Mouse (Mus musculus) urinary bladder, adult 18-20 months (tissue): ENCODE data around the gene Rfpl4.
A peak's percentile ranks its signal among the peaks of the same experiment; 100 is the strongest.
"Not testable (repeated sequence)": the region's sequence is repeated elsewhere in the genome, so short reads cannot be mapped to it uniquely, and the experiment has no call there.

Experiments used
- DNase-seq, 2 experiments: peaks; one replicate each; pipeline ENCODE4 v3.0.0; 2022; ENCODE audit warnings: low spot score in 2 of 2, mixed read lengths in 2 of 2

The Rfpl4 gene

GRCm38 (mm10) chr7:5116850-5117249 is at the start of gene Rfpl4:
TSS of gene Rfpl4 (minus strand) at chr7:5116950.
- DNase-seq: no peak

GRCm38 (mm10) chr7:5149570-5149969 is 32.8 kb upstream of the Rfpl4 start, which contains the start of gene Vmn1r55:
TSS of gene Vmn1r55 (minus strand) at chr7:5149670.
- not testable (repeated sequence) for DNase-seq

GRCm38 (mm10) chr7:5125549-5126406 is 9.0 kb upstream of the Rfpl4 start, which contains the start of gene Rasl2-9:
TSS of gene Rasl2-9 (minus strand) at chr7:5125950.
- peak; percentile 41 to 66 for DNase-seq

GRCm38 (mm10) chr7:5125078-5125477 is 8.3 kb upstream of the Rfpl4 start:
- DNase-seq: no peak

GRCm38 (mm10) chr7:5112701-5113100 is 4.0 kb downstream of the Rfpl4 start:
- no peak for DNase-seq

DNA sequence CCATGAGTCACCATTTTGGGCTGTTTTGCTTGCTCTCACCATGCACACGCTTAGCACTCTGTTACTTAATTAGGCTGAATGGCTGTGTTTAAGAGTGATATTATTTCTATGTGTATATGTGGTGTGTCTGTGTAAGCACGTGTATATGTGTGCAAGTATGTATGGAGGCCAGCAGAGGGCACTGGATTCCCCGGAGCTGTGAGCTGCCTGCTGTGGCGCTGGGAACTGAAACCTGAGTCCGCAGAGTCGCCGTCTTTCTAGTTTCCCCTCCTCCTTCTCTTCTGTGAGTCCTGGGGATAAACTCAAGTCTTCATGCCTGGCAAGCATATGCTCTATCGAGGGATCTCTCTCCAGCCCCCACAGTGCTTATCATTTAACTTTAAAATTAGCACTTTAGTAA is 7.4 kb downstream of the Rfpl4 start:
- DNase-seq: no peak

- no peak for DNase-seq
These were observed 8.5 kb downstream of the Rfpl4 start for GRCm38 (mm10) chr7:5108272-5108671.

DNA sequence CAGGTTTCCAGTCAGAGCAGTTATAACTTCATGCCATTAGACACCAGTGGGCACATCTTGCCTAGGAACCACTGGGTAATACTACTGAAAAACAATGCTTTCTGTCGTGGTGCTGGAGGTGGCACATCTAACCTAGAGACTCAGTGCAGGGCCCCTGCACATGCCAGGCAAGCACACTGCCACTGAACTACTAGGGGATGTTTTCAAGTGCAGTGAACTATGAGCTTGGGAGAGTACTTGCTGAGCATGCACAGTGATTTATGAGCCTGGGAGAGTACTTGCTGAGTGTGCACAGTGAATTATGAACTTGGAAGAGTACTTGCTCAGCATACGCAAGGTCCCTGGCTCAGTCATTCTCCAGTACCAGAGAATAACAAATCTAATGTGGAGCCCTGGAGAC is 14.2 kb downstream of the Rfpl4 start:
- DNase-seq: no peak

- DNase-seq: no peak
These were observed 15.6 kb downstream of the Rfpl4 start for GRCm38 (mm10) chr7:5101066-5101663.

GRCm38 (mm10) chr7:5099796-5100195 is 17.0 kb downstream of the Rfpl4 start:
- DNase-seq: no peak

GRCm38 (mm10) chr7:5098769-5099168 is 18.0 kb downstream of the Rfpl4 start:
- no peak for DNase-seq

DNA sequence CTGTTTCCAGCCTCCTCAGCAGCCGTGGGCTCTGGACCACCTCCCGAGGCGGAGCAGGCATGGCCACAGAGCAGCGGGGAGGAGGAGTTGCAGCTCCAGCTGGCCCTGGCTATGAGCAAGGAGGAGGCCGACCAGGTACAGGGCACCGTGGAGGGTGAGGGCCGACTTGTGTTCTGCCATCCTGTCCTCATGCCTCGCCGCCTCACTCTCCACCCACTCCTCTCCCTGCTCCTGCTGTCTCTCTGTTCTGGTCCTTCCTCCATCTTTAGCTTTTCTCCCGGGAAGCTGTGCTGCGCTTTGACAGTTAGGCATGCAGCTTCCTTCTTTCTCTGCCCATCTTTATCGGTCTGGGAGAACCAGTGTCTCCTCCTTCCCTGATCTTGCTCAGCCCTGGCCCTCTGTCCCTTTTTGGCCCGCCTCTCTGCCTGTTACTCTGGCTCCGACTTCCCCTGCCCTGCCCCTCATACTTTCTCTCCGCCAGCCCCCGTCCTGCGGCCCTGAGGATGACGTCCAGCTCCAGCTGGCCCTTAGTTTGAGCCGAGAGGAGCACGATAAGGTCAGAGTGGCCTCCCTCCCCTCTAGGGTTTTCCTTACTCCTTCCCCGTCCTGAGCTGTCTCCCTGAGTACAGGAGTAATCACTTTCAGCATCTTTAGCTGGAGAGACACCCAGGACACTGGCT is 23.8 kb downstream of the Rfpl4 start:
- no peak for DNase-seq

GRCm38 (mm10) chr7:5092381-5092780 is 24.4 kb downstream of the Rfpl4 start:
- DNase-seq: no peak

DNA sequence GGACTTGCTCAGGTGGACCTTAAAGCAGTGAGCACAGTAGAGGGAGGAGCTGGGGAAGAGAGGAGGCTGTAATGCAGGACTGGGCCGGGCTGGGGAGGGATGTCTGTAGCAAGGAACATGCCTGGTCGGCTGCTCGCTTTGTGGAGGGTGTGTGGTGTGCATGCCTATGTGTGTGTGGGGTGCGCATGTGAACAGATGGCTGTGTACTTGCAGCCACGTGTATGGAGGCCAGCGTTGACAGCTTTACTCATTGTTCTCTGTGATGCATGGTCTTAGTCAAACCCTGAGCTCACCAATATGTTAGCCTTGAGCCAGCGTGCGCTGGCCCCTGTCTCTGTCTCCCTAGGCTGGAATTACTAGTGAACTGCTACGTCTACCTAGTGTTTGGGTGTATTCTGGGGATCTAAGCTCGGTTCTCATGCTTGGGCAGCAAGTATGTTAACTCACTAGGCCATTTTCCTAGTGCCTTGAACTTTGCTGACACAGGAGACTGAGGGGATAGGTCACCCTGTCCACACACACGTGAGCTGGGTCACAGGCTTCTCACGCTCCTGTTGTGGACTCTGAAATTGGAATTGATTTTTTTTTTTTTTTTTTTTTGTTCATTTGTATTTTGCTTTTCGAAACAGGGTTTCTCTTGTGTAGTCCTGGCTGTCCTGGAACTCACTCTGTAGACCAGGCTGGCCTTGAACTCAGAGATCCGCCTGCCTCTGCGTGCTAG is 25.6 kb downstream of the Rfpl4 start:
- DNase-seq: no peak

GRCm38 (mm10) chr7:5089853-5090252 is 26.9 kb downstream of the Rfpl4 start:
- DNase-seq: no peak

DNA sequence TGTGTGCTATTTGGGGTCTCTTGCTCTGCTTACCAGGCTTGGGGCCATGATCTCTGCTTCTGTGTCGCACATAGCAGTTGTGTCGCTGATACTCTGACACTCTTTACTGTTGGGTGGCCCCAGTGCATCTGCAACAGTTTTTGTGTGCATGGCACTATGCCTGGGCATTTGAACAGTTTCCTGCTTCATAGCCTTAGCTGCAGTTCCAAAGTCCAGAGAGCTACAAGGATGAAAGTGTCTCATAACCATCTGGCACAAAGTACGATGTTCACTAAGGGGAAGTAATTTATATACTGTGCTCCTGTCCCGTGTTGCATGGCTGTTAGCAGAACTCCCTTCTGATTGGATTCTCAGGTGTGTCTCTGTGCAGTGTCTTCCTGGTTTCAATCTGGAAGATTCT is 28.9 kb downstream of the Rfpl4 start:
- DNase-seq: no peak

GRCm38 (mm10) chr7:5086921-5087440 is 29.8 kb downstream of the Rfpl4 start:
- no peak for DNase-seq

DNA sequence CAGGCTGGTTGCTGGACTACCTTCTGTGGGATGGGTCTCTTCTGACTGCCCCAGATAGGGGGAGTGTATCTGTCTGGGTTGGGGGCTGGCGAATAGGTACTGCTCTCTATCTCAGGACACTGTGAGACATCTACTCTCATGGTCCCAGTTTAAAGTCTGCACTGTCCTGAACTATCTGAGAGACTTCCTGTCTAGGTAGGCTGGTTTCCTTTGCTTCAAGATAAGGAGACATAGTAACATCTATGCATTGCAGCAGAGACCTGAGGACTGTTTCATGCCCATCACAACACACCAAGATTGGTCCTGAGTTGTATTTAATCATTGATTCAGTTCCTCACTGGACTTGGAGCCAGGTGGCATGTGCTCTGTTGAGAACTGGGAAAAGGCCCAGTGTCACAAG is 31.2 kb downstream of the Rfpl4 start:
- no peak for DNase-seq

- no peak for DNase-seq
These were observed 33.2 kb downstream of the Rfpl4 start for GRCm38 (mm10) chr7:5083325-5084105.

- DNase-seq: no peak
These were observed 34.8 kb downstream of the Rfpl4 start for GRCm38 (mm10) chr7:5081939-5082338.

DNA sequence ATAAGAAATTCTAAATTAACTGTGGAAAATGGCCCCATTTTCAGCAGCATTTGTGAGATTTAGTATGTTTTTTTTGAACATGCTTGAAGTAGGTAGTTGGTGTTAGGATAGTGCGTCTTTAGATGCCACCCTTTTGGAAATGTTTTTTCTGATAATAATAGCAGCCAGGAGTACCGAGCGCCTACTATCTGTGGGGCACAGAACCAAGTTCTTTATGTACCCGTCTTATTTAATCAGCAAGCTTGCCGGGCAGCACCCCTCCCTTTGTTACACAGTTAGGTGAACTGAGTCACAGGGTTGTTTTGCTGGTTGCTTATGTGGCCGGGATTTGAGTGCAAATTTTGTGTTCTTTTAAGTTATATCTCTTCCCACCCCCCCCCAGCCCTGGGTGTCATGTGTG is 35.5 kb downstream of the Rfpl4 start:
- no peak for DNase-seq
